In the genomic region with DNA sequence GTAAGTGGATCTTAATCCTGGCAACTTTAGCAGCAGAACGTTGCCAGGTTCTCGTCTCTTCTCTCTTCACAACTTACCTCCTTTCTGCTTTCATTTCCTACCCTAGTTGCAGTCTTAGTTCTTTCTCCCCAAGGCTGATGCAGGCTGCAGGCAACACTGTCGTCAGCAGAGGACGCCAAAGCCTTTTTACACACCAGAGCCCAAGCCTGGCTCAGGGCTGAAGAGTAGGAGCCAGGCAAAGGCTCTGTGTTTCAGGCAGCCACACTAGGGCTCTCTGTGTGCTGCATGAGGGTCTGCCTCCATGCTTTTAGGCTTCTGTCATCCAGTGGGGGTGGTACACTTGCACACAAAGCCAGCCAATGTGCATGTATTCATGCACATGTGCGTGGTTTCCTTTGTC, we compare ENCODE assay signal across 8 mouse cellular contexts. TPM values are rescaled to one million over a fixed set of nuclear protein-coding genes. Genes with fewer than 3 reads are reported as not detected.
DNase-seq lines count a peak whose midpoint lies in the region; ATAC-seq and TF ChIP-seq lines count a peak whose summit lies in the region.

No protein-coding gene starts in this region.

- H3K27ac ChIP-seq in intestine, postnatal 0 days (ENCODE audit: low read depth, low read length): no peak overlapping the region
- H3K27ac ChIP-seq in intestine, embryonic 16.5 days (ENCODE audit: low read length): no peak overlapping the region
- H3K27ac ChIP-seq in midbrain, embryonic 11.5 days (ENCODE audit: low read depth, low read length): no peak overlapping the region

- 23% methylated on average over 5 of the region's 5 CpGs for WGBS in intestine, postnatal 0 days
- WGBS in intestine, embryonic 16.5 days: 21% methylated on average over 5 of the region's 5 CpGs
- 30% methylated on average over 5 of the region's 5 CpGs for WGBS in midbrain, embryonic 11.5 days

- H3K36me3 ChIP-seq in intestine, postnatal 0 days (ENCODE audit: control insufficient read depth, insufficient read depth): no peaks in the 10 kb centered on the region
- H3K36me3 ChIP-seq in intestine, embryonic 16.5 days (ENCODE audit: control insufficient read depth, insufficient read depth, low read length): no peaks in the 10 kb centered on the region
- no peaks in the 10 kb centered on the region for H3K36me3 ChIP-seq in midbrain, embryonic 11.5 days (ENCODE audit: control insufficient read depth, insufficient read depth, low read length)

- H3K4me2 ChIP-seq in intestine, postnatal 0 days (replicated peaks; ENCODE audit: low read depth): no peak overlapping the region
- no peak overlapping the region for H3K4me2 ChIP-seq in intestine, embryonic 16.5 days (ENCODE audit: low read depth, low read length)
- H3K4me2 ChIP-seq in midbrain, embryonic 11.5 days: no peak overlapping the region

- TF ChIP-seq CTCF in intestine, postnatal 0 days (IDR thresholded peaks at IDR 0.05; ENCODE audit: low read depth): peak; percentile 90

- ATAC-seq in intestine, postnatal 0 days: no peak
- no peak for ATAC-seq in intestine, embryonic 16.5 days
- ATAC-seq in midbrain, embryonic 11.5 days (ENCODE audit: low FRiP score): no peak
- no peak for ATAC-seq in CD4-positive, CD25-positive, alpha-beta regulatory T cell, adult 4 months

- no peaks in the 10 kb centered on the region for H3K9me3 ChIP-seq in intestine, postnatal 0 days (ENCODE audit: control insufficient read depth)
- H3K9me3 ChIP-seq in intestine, embryonic 16.5 days (ENCODE audit: control insufficient read depth, low read length): no peaks in the 10 kb centered on the region
- H3K9me3 ChIP-seq in midbrain, embryonic 11.5 days (ENCODE audit: control insufficient read depth, low read length): no peaks in the 10 kb centered on the region; the same call in 1 of the 2 replicates

- H3K4me3 ChIP-seq in intestine, postnatal 0 days (ENCODE audit: low read depth, low read length): no peak overlapping the region
- H3K4me3 ChIP-seq in intestine, embryonic 16.5 days (ENCODE audit: low read length): no peak overlapping the region
- H3K4me3 ChIP-seq in midbrain, embryonic 11.5 days (ENCODE audit: low read depth, low read length): no peak overlapping the region

- no peaks in the 10 kb centered on the region for H3K27me3 ChIP-seq in intestine, postnatal 0 days (replicated peaks; ENCODE audit: control insufficient read depth, insufficient read depth, low read length)
- H3K27me3 ChIP-seq in intestine, embryonic 16.5 days (replicated peaks; ENCODE audit: control insufficient read depth, insufficient read depth, low read length): no peaks in the 10 kb centered on the region
- no peaks in the 10 kb centered on the region for H3K27me3 ChIP-seq in midbrain, embryonic 11.5 days (ENCODE audit: control insufficient read depth, insufficient read depth, low read length)

- peak; percentile 81 for DNase-seq in NIH3T3 (ENCODE audit: low read depth)
- peak; percentile 75 for DNase-seq in embryo, embryonic 10.5 days (ENCODE audit: low spot score)
- DNase-seq in layer of hippocampus, adult 11-12 months (ENCODE audit: low spot score): peak; percentile 74
- DNase-seq in midbrain, embryonic 11.5 days (ENCODE audit: low spot score, missing footprints): peak; percentile 89
- peak; percentile 53 for DNase-seq in telencephalon, adult 2 months (ENCODE audit: low read depth, low spot score)

- H3K9ac ChIP-seq in intestine, postnatal 0 days (ENCODE audit: low read depth, low read length): no peak overlapping the region
- no peak overlapping the region for H3K9ac ChIP-seq in intestine, embryonic 16.5 days (ENCODE audit: low read depth, low read length)
- H3K9ac ChIP-seq in midbrain, embryonic 11.5 days (ENCODE audit: low read length): no peak overlapping the region

- no peaks in the 10 kb centered on the region for H3K4me1 ChIP-seq in intestine, postnatal 0 days (replicated peaks; ENCODE audit: control insufficient read depth, insufficient read depth, low read length)
- H3K4me1 ChIP-seq in intestine, embryonic 16.5 days (ENCODE audit: control insufficient read depth, insufficient read depth, low read length): no peaks in the 10 kb centered on the region
- H3K4me1 ChIP-seq in midbrain, embryonic 11.5 days (ENCODE audit: control insufficient read depth, insufficient read depth, low read length): no peaks in the 10 kb centered on the region

RNA-seq across cellular contexts. Expression of gene Loxl1, which starts 17.3 kb away (rescaled TPM):
- polyA plus RNA-seq in intestine, postnatal 0 days (2015; fragmentation: Nextera tagmentation; extraction: Ambion mirVana): 21.6 and 23.8 TPM in 2 replicates
- polyA plus RNA-seq in intestine, embryonic 16.5 days (2015; fragmentation: Nextera tagmentation; extraction: Ambion mirVana): 19.1 and 24.5 TPM in 2 replicates
- 9.9 TPM in 2 replicates for polyA plus RNA-seq in midbrain, embryonic 11.5 days (2014; fragmentation: Nextera tagmentation; extraction: Ambion mirVana)
- polyA plus RNA-seq in CD4-positive, CD25-positive, alpha-beta regulatory T cell, adult 4 months (2017; shearing (Covaris generic)): not detected

RNA-seq across cellular contexts. Expression of gene Tbc1d21, which starts 40.0 kb away (rescaled TPM):
- polyA plus RNA-seq in intestine, postnatal 0 days (2015; fragmentation: Nextera tagmentation; extraction: Ambion mirVana): not detected in 2 replicates
- not detected in 2 replicates for polyA plus RNA-seq in intestine, embryonic 16.5 days (2015; fragmentation: Nextera tagmentation; extraction: Ambion mirVana)
- not detected in 2 replicates for polyA plus RNA-seq in midbrain, embryonic 11.5 days (2014; fragmentation: Nextera tagmentation; extraction: Ambion mirVana)
- not detected for polyA plus RNA-seq in CD4-positive, CD25-positive, alpha-beta regulatory T cell, adult 4 months (2017; shearing (Covaris generic))

Comparison
In these comparisons a context has a peak if more than half of its experiments do, and no peak if none do; other contexts are left out.
1. RNA of gene Loxl1, which starts 17.3 kb away (polyA plus RNA-seq): 21.6 to 23.8 TPM in intestine, postnatal 0 days, 19.1 to 24.5 TPM in intestine, embryonic 16.5 days and 9.9 TPM in midbrain, embryonic 11.5 days; not detected in CD4-positive, CD25-positive, alpha-beta regulatory T cell, adult 4 months; every median in the first group is over 10 times any median in the second.
2. Peak in every context shown above with its lines, with median percentiles within 50 percentile points of each other: DNase-seq.